Mouse (Mus musculus) thymus, adult 2 months (tissue): ENCODE results near the gene Tgif2. TPM values are rescaled to one million over a fixed set of nuclear protein-coding genes. Genes with fewer than 3 reads are reported as not detected.
"Not testable (repeated sequence)": the region's sequence is repeated elsewhere in the genome, so short reads cannot be mapped to it uniquely, and the experiment has no call there.

ENCODE experiments used
- DNase-seq: peaks from one replicate; pipeline ENCODE4 v3.0.0; 2021
- H3K27ac ChIP-seq: fragments of 200-500 bp; 2 replicates; pipeline ENCODE4 v1.5.1; 2012; ENCODE audit warnings: low read length, control low read depth; ENCODE audit not compliant: control insufficient read depth, insufficient read depth
- H3K27me3 ChIP-seq: fragments of 200-500 bp; 2 replicates; pipeline ENCODE4 v1.6.1; 2012; ENCODE audit warnings: mild to moderate bottlenecking, low read length, moderate library complexity, mixed read lengths; ENCODE audit not compliant: control insufficient read depth, insufficient read depth
- H3K36me3 ChIP-seq: fragments of 200-500 bp; 2 replicates; pipeline ENCODE4 v1.6.1; 2012; ENCODE audit warnings: mild to moderate bottlenecking, low read length, moderate library complexity; ENCODE audit not compliant: control insufficient read depth, insufficient read depth
- H3K4me1 ChIP-seq: fragments of 200-500 bp; replicated peaks from 2 replicates; pipeline ENCODE4 v1.6.1; 2012; ENCODE audit warnings: low read length; ENCODE audit not compliant: control insufficient read depth, insufficient read depth
- H3K4me3 ChIP-seq: fragments of 200-500 bp; 2 replicates; pipeline ENCODE4 v1.5.1; 2012; ENCODE audit warnings: mild to moderate bottlenecking, low read length, control low read depth, moderate library complexity; ENCODE audit not compliant: control insufficient read depth, insufficient read depth
- CTCF ChIP-seq: fragments of 200-500 bp; IDR thresholded peaks from 2 replicates; pipeline ENCODE4 v1.5.1; 2012; ENCODE audit warnings: mild to moderate bottlenecking, control low read depth, low read length, moderate library complexity, borderline replicate concordance; ENCODE audit not compliant: control insufficient read depth, poor library complexity, insufficient read depth; ENCODE audit errors: extremely low read depth
- POLR2A ChIP-seq: fragments of 200-500 bp; IDR thresholded peaks from 2 replicates; pipeline ENCODE4 v1.6.1; 2012; ENCODE audit warnings: mild to moderate bottlenecking, low read length, control low read depth, moderate library complexity; ENCODE audit not compliant: control insufficient read depth, poor library complexity, insufficient read depth; ENCODE audit errors: extremely low read depth
- WGBS: fragments of 180-500 bp; shearing (Covaris S2); methylation state at CpG from one replicate; pipeline ENCODE4 v1.1.7; 2018; 5-methylcytosine and 5-hydroxymethylcytosine counted together
- polyA plus RNA-seq: library from polyadenylated mRNA; depleted of rRNA; stranded (reverse); fragments of >200 nt; gene quantifications from 2 replicates; pipeline ENCODE4 v1.2.3, GENCODE M21; 2012

The Tgif2 gene
- polyA plus RNA-seq, 1 experiment: 37.2 TPM

DNA sequence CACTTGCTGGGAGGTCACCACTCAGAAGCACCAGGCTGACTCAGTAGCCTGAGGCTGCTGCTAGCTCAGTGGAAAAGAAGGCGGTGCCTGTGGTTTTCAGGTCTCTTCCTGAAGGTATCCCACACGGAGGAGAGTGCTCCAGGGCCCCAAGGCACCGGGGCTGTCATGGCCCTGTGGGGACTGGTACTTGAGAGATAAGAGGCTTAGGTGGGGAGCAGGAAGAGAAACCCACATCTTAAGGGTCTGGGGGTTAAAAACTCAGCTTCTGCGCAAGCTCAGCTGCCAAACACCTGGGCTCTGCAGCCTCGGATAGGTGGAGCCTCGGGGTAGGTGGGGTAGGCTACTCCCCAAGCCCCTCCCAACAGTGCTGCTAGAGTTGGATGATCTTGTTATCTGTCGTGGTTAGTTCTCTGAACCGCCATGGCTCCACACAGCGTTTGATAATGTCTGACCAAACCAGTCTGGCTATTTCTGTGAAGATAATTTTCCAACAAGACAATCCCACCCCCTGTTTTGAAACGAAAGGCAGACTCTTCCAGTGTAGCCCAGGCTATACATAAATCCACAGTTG lies 42.7 kb downstream of the Tgif2 start:
- Histone ChIP-seq H3K27me3 (no peaks in the 10 kb centered on the region), H3K4me3 (peak overlapping the region; percentile 48), H3K4me1 (peaks cover 76% of the 10 kb centered on the region), H3K27ac (peak overlapping the region; percentile 94), H3K36me3 (peaks cover 37% of the 10 kb centered on the region)
- DNase-seq: peak; percentile 88
- TF ChIP-seq POLR2A (peak; percentile 83), CTCF (0 out of 2 replicates have a peak, but pooled peaks have one; percentile 14)
- WGBS: 2% methylated on average over 10 of the region's 10 CpGs

DNA sequence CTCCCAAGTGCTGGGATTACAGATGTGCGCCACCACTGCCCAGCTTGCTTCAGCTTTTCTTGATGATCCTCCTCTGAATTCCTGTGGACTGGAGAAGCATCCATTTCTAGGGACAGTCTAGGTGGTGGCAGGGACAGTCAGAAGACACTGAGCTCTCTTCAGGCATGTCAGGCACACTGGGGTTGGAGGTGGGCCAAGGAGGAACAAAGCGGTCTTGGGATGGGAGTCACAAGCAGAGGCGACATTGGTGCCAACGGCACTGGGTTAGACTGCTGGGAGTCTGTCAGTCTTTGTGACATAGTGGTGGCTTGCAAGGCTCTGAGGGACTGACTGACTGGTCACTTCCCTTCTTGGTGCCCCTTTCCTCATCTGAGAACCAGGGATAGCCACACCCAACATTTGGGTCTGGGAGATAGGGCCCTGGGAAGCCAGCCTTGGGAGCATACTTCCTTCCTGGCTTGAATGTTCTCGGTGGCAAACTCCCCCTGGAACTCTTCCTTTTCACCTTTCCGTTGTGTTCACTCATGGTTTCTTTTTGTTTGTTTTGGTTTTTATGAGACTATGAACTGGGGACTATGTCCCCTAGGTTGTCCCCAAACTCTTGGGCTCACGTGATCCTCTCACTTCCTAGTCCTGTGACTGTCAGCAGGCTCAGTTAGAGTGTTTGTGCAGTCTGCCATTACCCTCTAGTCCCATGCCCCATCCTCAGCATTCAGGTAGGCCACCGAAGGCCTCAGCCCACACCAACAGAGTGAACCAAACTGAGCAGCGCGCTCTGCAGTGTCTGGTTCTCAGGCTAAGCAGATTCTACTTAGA lies 44.8 kb downstream of the Tgif2 start:
- DNase-seq: no peak
- 60% methylated on average over 10 of the region's 10 CpGs for whole genome bisulfite sequencing
- Histone ChIP-seq H3K27me3 (no peaks in the 10 kb centered on the region), H3K4me1 (peaks cover 59% of the 10 kb centered on the region), H3K4me3 (peak overlapping the region; percentile 85), H3K27ac (peak overlapping the region; percentile 97), H3K36me3 (peaks cover 16% of the 10 kb centered on the region)
- TF ChIP-seq POLR2A (no peak), CTCF (no peak)

DNA sequence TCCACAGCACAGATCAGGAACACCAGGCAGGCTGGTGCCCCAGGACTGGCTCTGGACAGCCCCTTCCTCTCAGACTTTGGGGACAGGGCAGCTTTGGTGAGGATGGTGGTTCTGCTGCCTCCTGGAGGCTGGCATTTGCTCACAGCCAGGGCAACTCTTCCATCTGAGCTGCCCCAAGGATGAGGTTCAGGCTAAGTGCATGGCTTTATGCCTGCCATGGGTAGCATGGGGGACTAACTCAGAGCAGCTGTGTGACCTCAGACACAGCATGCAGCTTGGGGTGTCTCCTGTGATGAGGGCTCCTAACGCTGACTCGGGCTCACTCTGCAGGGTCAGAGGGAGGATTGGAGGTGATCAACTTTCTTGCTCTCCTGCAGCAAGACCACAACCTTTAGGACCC lies 45.9 kb downstream of the Tgif2 start:
- not testable (repeated sequence) for H3K36me3 ChIP-seq, DNase-seq, H3K27me3 ChIP-seq
- H3K27ac ChIP-seq: peak overlapping the region; percentile 97
- 3% methylated on average over 2 of the region's 2 CpGs for WGBS
- peaks cover 49% of the 10 kb centered on the region for H3K4me1 ChIP-seq
- peak overlapping the region; percentile 85 for H3K4me3 ChIP-seq
- 0 out of 2 replicates have a peak, but pooled peaks have one; percentile 25 for TF ChIP-seq POLR2A

DNA sequence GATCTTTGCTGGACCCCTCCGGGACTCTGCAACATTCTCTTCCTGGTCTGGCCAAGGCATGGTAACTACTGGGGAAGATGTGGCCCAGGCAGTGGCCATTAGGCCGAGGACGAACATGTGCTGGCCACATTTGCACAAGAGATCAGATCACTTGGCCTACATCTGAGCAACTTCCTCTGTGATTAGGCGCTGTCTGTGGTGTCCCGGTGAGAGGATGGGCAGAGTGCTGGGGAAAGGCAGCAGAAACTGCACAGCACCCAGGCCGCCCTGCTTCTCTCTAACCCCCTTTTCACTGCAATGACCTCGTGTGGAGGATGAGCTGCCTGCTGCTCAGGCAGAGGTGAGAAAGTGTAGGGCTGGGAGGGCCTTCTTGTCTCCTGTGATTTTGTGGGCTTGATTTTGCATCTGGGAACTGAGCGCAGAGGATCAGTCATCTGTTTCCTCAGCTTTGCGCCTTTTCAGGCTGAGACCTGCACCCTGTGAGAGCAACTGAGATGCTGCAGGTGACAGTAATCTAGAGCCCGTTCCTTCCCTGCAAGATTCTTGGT lies 46.4 kb downstream of the Tgif2 start:
- TF ChIP-seq CTCF (no peak), POLR2A (no peak)
- H3K27me3 ChIP-seq: no peaks in the 10 kb centered on the region
- peak; percentile 50 for DNase-seq
- WGBS: 3% methylated on average over 10 of the region's 10 CpGs
- peak overlapping the region; percentile 97 for H3K27ac ChIP-seq
- peaks cover 44% of the 10 kb centered on the region for H3K4me1 ChIP-seq
- peak overlapping the region; percentile 85 for H3K4me3 ChIP-seq
- peaks cover 7% of the 10 kb centered on the region; the same call in 1 of the 2 replicates for H3K36me3 ChIP-seq

DNA sequence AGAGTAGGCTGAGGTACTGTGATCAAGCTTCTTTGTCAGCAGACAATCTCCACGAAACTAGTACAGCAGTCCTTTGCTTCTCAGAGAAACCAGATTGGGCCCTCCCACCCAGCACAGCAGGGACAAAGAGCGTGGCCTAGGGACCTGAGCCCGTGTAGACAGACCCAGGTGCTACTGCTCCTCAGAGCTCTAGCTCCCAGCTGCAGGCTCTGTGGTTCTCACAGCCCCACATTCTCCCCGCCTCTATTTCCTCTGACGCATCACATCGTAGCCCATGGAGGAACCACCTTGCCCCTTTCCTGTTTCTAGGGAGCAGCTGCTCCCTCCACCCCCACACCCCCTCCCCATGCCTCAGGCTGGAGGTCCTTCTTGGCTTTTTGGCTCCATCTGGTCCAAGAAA lies 47.2 kb downstream of the Tgif2 start, which contains the start of gene Sla2:
Sla2 (minus strand) TSS at position 176 of the 400 bp plus-strand sequence.
- WGBS: 2% methylated on average over 6 of the region's 6 CpGs
- H3K27ac ChIP-seq: peak within 1 kb of the TSS; percentile 97

DNA sequence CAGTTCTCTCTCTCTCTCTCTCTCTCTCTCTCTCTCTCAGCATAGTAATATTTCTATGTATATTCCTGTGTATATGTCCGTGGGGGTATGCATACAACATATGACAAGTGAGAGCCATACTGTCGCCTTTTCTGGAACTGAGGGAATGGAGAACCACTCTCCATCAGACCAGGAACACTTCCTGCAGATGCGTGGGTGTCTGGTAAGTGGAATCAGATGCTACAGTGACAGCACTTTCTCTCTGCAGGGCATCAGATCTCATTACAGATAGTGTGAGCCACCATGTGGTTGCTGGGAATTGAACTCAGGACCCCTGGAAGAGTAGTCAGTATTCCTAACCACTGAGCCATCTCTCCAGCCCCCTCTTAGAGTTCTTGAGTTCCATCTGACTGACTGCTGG lies 48.7 kb downstream of the Tgif2 start:
- WGBS: 85% methylated on average over 3 of the region's 3 CpGs
- TF ChIP-seq CTCF: no peak
- TF ChIP-seq POLR2A: no peak
- no peak for DNase-seq
- no peak overlapping the region for H3K27ac ChIP-seq
- no peak overlapping the region for H3K4me3 ChIP-seq
- H3K27me3 ChIP-seq: no peaks in the 10 kb centered on the region
- peaks cover 4% of the 10 kb centered on the region; the same call in 1 of the 2 replicates for H3K36me3 ChIP-seq
- H3K4me1 ChIP-seq: peaks cover 27% of the 10 kb centered on the region

More for the DNA sequence above, 47.2 kb downstream of the Tgif2 start, which contains the start of gene Sla2:
- H3K4me3 ChIP-seq: peak within 1 kb of the TSS; percentile 85
- H3K27me3 ChIP-seq: no peaks in the 10 kb centered on the region
- peaks cover 36% of the 10 kb centered on the region for H3K4me1 ChIP-seq
- TF ChIP-seq POLR2A: peak; percentile 98
- TF ChIP-seq CTCF: 0 out of 2 replicates have a peak, but pooled peaks have one; percentile 45
- DNase-seq: peak; percentile 89
- H3K36me3 ChIP-seq: peaks cover 7% of the 10 kb centered on the region; the same call in 1 of the 2 replicates
